Mouse (Mus musculus): ENCODE measurements around the gene Ttc27. TPM values are rescaled to one million over a fixed set of nuclear protein-coding genes. Genes with fewer than 3 reads are reported as not detected.

The Ttc27 gene
- polyA plus RNA-seq, 1 experiment = 12.9 TPM

DNA sequence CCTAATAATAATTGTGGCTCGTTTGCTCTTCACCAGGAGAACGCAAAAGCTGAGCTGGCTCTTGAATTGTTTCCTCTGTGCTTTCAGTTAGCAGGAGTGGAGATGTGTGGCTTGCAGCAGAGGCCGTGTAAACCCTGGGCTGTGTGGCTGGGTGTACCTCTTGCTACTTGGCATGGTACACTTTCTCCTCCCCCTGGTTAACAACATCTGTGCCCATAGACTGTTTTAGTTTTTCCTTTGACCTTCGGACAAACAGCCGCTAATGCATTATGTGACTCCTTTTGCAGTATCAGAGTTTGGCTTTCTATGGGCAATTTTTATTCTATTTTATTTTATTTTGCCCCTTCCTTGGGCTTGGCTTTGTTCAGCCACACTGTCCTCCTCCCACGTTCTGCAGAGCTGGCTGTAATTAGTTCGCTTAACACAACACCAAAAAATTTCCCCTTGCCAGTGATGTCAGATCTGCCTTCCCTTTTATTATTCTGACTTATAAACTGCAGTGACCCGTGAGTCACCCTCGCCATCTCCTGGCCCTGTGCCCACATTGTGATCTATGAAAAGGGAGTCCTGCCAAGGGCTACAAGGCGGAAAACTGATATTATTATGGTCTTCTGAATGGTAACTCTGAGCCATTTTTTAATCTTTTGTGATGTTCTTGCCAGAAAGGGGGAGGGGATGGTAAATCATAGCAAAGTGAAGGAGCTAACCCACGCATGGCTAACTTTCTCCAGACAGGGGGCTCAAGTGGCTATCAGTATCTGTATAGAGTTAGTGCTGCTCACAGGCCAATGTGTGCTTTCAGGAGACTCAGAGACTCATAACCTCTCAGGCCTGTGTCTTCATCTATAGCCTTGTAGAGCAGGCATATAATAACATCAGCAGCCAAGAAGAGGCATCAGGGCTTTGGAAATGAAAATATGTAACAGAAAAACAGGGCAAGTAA lies 149.3 kb downstream of the Ttc27 start:
- Histone ChIP-seq H3K27me3 (ENCODE audit: control insufficient read depth, insufficient read depth, insufficient read length) (no peaks in the 10 kb centered on the region), H3ac (ENCODE audit: control insufficient read depth, insufficient read length) (no peak overlapping the region), H3K4me2 (ENCODE audit: low read depth) (peak overlapping the region; percentile 57), H3K79me2 (ENCODE audit: control insufficient read depth, insufficient read depth) (no peaks in the 10 kb centered on the region), H3K4me3 (no peak overlapping the region), H3K36me3 (ENCODE audit: control insufficient read depth, insufficient read depth) (no peaks in the 10 kb centered on the region)
- TF ChIP-seq MAX (IDR thresholded peaks at IDR 0.05; ENCODE audit: low read depth) = no peak
- TF ChIP-seq POLR2A (IDR thresholded peaks at IDR 0.05; ENCODE audit: insufficient read length, low read depth) = no peak
- TF ChIP-seq TCF12 (IDR thresholded peaks at IDR 0.05; ENCODE audit: insufficient read depth, poor library complexity, severe bottlenecking) = no peak
- no peak for TF ChIP-seq MYOD1 (IDR thresholded peaks at IDR 0.05; ENCODE audit: control insufficient read depth in 1 of 3, insufficient read length in 2 of 3, low read depth in 2 of 3)

DNA sequence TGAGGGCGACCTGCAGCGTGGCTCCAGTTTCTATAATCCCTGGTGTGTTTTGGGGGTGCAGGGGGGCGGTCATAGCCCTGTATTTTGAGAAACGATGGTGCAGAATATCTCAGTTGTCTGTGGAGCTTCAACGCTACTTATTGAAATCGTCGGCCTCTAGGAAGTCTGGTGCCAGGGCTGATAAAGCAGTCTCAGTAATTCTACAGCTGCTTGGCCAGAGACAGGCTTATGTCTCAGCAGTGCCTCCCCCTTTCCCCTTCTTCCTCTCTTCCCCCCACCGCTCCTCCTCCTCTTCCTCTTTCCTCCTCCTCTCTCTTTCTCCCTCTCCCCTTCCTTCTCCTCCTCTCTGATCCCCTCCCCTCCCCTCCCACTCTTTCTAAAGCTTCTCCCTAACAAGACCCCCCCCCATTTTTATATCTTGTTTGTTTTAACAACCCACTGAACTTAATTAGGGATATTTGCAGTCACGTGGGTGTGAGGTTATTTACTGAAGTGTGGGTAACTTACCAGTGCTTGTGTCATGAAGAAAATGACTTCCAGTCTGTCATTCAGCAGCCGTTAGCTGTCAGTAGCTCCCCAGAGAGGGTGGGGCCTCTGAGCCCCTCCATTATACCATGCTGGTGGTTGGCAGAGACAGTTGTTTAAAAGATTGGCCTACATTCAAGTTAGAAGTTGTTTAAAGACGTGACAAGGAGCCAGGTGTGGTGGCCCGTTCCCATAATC lies 150.8 kb downstream of the Ttc27 start:
- no peaks in the 10 kb centered on the region for H3K79me2 ChIP-seq (ENCODE audit: control insufficient read depth, insufficient read depth)
- no peak overlapping the region for H3K4me2 ChIP-seq (ENCODE audit: low read depth)
- H3K27me3 ChIP-seq (ENCODE audit: control insufficient read depth, insufficient read depth, insufficient read length) = no peaks in the 10 kb centered on the region
- no peaks in the 10 kb centered on the region for H3K36me3 ChIP-seq (ENCODE audit: control insufficient read depth, insufficient read depth)
- H3K4me3 ChIP-seq = no peak overlapping the region
- H3ac ChIP-seq (ENCODE audit: control insufficient read depth, insufficient read length) = no peak overlapping the region
- TF ChIP-seq POLR2AphosphoS2 (IDR thresholded peaks at IDR 0.05; ENCODE audit: insufficient read length, low read depth) (no peak), REST (IDR thresholded peaks at IDR 0.05; ENCODE audit: insufficient read depth, insufficient read length) (no peak), MAX (IDR thresholded peaks at IDR 0.05; ENCODE audit: low read depth) (no peak), USF1 (IDR thresholded peaks at IDR 0.05; ENCODE audit: low read depth) (no peak)

DNA sequence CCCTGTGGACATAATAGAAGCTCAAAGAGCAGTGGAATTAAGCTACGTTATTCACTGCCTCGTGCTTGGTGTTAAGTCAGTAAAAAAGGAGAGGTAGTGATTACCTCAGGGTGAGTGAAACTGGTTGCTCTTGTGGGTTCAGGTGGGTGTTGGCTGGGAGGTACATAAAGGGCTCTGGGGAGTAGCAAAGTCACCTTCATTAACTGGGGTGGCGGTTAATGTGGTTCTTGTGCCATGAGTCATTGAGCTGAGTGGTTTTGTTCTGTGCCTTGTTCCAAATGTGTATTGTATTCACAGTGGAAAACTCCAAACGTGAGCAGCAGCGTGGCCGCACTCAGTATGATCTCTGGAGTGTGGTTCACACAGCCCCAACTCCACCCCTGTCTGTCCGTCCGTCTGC lies 152.0 kb downstream of the Ttc27 start:
- TF ChIP-seq MYOD1 (IDR thresholded peaks at IDR 0.05; ENCODE audit: control insufficient read depth in 1 of 3, insufficient read length in 2 of 3, low read depth in 2 of 3) (peak in 1 of 3 experiments; percentile 6), POLR2A (IDR thresholded peaks at IDR 0.05; ENCODE audit: insufficient read length, low read depth) (no peak)
- Histone ChIP-seq H3K4me3 (no peak overlapping the region), H3K27me3 (ENCODE audit: control insufficient read depth, insufficient read depth, insufficient read length) (no peaks in the 10 kb centered on the region), H3K79me2 (ENCODE audit: control insufficient read depth, insufficient read depth) (no peaks in the 10 kb centered on the region), H3K4me2 (ENCODE audit: low read depth) (peak overlapping the region; percentile 81), H3K36me3 (ENCODE audit: control insufficient read depth, insufficient read depth) (no peaks in the 10 kb centered on the region), H3ac (ENCODE audit: control insufficient read depth, insufficient read length) (no peak overlapping the region)

DNA sequence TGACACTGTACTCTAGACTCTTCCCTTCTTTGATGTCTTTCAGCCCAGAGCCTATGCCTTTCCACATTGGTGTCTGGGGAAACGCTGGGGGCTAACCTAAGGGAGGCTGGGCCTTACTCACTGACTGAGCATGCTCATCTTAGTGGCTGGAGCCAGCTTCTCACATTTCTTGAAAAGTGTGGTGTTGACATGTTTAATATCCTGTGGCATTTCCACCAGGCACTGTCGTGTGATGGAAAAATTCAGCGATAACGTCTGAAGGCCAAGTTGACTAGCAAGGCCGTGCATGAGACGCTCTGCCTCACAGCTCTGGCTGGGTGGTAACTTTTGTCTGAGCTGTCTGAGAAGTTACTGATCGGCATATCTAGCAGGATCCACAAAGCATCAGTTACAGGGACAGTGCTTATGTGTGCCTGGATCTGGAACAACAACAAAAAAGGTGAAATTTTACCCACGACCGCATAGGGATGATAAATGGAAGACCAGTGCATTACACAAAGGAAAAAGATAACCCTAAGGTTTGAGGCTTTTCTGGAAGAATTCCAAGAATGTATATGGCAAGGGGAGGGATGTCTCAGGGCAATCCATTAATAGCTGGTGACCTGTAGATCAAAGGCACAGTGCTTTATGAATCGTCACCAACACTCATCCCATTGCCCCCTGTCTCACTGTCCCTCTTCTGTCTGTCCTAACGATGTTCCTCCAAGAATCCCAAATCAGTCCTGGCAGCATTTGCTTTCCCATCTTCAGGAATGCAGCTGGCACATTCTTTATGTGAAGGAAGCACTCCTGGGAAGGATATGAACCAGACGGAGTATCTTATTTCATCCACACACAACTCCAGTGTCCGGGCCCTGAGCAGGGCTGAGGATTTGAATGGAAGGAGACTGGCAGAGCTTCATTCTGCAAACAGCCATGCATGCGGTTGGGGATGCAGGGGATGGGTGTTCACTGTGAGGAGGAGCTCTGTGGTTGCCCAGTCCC lies 152.9 kb downstream of the Ttc27 start:
- H3K27me3 ChIP-seq (ENCODE audit: control insufficient read depth, insufficient read depth, insufficient read length) = no peaks in the 10 kb centered on the region
- no peak overlapping the region for H3K4me3 ChIP-seq
- H3K4me2 ChIP-seq (ENCODE audit: low read depth) = peak overlapping the region; percentile 81
- no peaks in the 10 kb centered on the region for H3K79me2 ChIP-seq (ENCODE audit: control insufficient read depth, insufficient read depth)
- TF ChIP-seq POLR2AphosphoS2 (IDR thresholded peaks at IDR 0.05; ENCODE audit: insufficient read length, low read depth) = no peak
- TF ChIP-seq SRF (IDR thresholded peaks at IDR 0.05; ENCODE audit: control insufficient read depth, insufficient read length, low read depth) = no peak
- TF ChIP-seq MYOD1 (IDR thresholded peaks at IDR 0.05; ENCODE audit: control insufficient read depth in 1 of 3, insufficient read length in 2 of 3, low read depth in 2 of 3) = peak in 2 of 3 experiments; percentile 3 to 27
- H3K36me3 ChIP-seq (ENCODE audit: control insufficient read depth, insufficient read depth) = no peaks in the 10 kb centered on the region
- H3ac ChIP-seq (ENCODE audit: control insufficient read depth, insufficient read length) = no peak overlapping the region

DNA sequence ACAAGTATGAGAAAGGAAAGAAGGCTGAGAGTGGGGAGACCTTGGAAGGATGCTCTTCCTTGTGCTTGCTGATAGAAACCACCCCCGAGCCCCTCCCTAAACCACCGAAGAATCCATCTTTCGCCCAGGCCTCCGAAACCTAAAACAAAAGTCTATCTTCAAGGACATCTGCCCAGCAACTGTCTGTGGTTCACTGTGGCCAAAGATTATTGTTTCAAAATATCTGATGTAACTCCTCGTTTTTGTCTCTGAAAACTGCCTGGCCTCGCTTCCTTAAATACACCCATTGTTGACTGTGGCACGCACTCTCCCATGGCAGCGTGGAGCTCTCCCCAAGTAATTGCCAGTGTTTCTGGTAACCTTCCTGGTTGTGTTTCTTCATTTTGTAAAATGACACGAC lies 155.0 kb downstream of the Ttc27 start:
- H3K79me2 ChIP-seq (ENCODE audit: control insufficient read depth, insufficient read depth) = no peaks in the 10 kb centered on the region
- no peak for TF ChIP-seq MYOD1 (IDR thresholded peaks at IDR 0.05; ENCODE audit: control insufficient read depth in 1 of 3, insufficient read length in 2 of 3, low read depth in 2 of 3)
- no peak for TF ChIP-seq SRF (IDR thresholded peaks at IDR 0.05; ENCODE audit: control insufficient read depth, insufficient read length, low read depth)
- no peak for TF ChIP-seq MAX (IDR thresholded peaks at IDR 0.05; ENCODE audit: low read depth)
- TF ChIP-seq CEBPB (IDR thresholded peaks at IDR 0.05; ENCODE audit: insufficient read depth, poor library complexity, severe bottlenecking) = peak; percentile 61; the same call in 1 of the 2 replicates
- TF ChIP-seq POLR2A (IDR thresholded peaks at IDR 0.05; ENCODE audit: insufficient read length, low read depth) = no peak
- TF ChIP-seq MYOG (IDR thresholded peaks at IDR 0.05; ENCODE audit: control insufficient read depth in 1 of 3, insufficient read depth in 1 of 3, insufficient read length in 2 of 3, low read depth in 2 of 3) = peak in 2 of 3 experiments; percentile 38 to 55
- no peak for TF ChIP-seq USF1 (IDR thresholded peaks at IDR 0.05; ENCODE audit: low read depth)
- peak; percentile 38 for TF ChIP-seq TCF12 (IDR thresholded peaks at IDR 0.05; ENCODE audit: insufficient read depth, poor library complexity, severe bottlenecking)
- no peak overlapping the region for H3K4me3 ChIP-seq
- H3ac ChIP-seq (ENCODE audit: control insufficient read depth, insufficient read length) = no peak overlapping the region
- H3K36me3 ChIP-seq (ENCODE audit: control insufficient read depth, insufficient read depth) = no peaks in the 10 kb centered on the region
- H3K4me2 ChIP-seq (ENCODE audit: low read depth) = peak overlapping the region; percentile 57
- no peaks in the 10 kb centered on the region for H3K27me3 ChIP-seq (ENCODE audit: control insufficient read depth, insufficient read depth, insufficient read length)
